In genomic region chr12:77302011-77302410, GRCm38 (mm10) we compare ENCODE assay signal across 31 mouse cellular contexts.
"Had no signal": no experiment of that assay in that cellular context is flagged by ENCODE, and none has a peak within 500 bp of the region (broad histone marks: within the 10 kb centered on the region; RNA-seq: fewer than 3 reads in every experiment).

No protein-coding gene starts in this region.

- ATAC-seq: liver, embryonic 12.5 days; liver, postnatal 0 days; lung, postnatal 0 days; midbrain, embryonic 13.5 days; midbrain, embryonic 15.5 days; midbrain, embryonic 16.5 days had no signal

- H3K36me3 ChIP-seq: limb, embryonic 10.5 days; limb, embryonic 12.5 days; limb, embryonic 13.5 days; limb, embryonic 15.5 days; liver, embryonic 12.5 days; liver, embryonic 13.5 days; liver, embryonic 15.5 days; lung, embryonic 15.5 days; midbrain, embryonic 10.5 days; midbrain, embryonic 12.5 days; midbrain, embryonic 13.5 days; midbrain, embryonic 15.5 days had no signal

- H3K4me2 ChIP-seq: limb, embryonic 12.5 days; limb, embryonic 13.5 days; limb, embryonic 15.5 days; liver, embryonic 11.5 days; liver, embryonic 12.5 days; liver, embryonic 13.5 days; liver, embryonic 15.5 days; lung, embryonic 14.5 days; lung, embryonic 15.5 days; midbrain, embryonic 11.5 days; midbrain, embryonic 12.5 days; midbrain, embryonic 13.5 days; midbrain, embryonic 15.5 days had no signal

- H3K4me1 ChIP-seq: limb, embryonic 15.5 days; liver, embryonic 12.5 days; liver, embryonic 13.5 days; lung, embryonic 15.5 days; midbrain, embryonic 12.5 days; midbrain, embryonic 13.5 days had no signal

- DNase-seq: left cerebral cortex, postnatal 4 days; liver; liver, embryonic 13.5 days; liver, postnatal 0 days; lung, adult 18-20 months; lung, adult 2 months; lung, embryonic 14.5 days; lung, postnatal 10 days; lung, postnatal 14 days; lung, postnatal 36 days; lung, postnatal 4 days; midbrain, embryonic 14.5 days had no signal

- H3K9ac ChIP-seq: limb, embryonic 12.5 days; limb, embryonic 13.5 days; limb, embryonic 15.5 days; liver, embryonic 12.5 days; liver, embryonic 13.5 days; liver, embryonic 14.5 days; liver, embryonic 15.5 days; liver, postnatal 0 days; lung, embryonic 14.5 days; lung, embryonic 15.5 days; midbrain, embryonic 12.5 days; midbrain, embryonic 13.5 days; midbrain, embryonic 15.5 days had no signal

- H3K27ac ChIP-seq: limb, embryonic 10.5 days; limb, embryonic 12.5 days; limb, embryonic 13.5 days; limb, embryonic 15.5 days; liver, embryonic 12.5 days; liver, embryonic 13.5 days; liver, embryonic 14.5 days; liver, embryonic 15.5 days; lung, embryonic 15.5 days; macrophage; midbrain, embryonic 10.5 days; midbrain, embryonic 12.5 days; midbrain, embryonic 13.5 days; midbrain, embryonic 15.5 days had no signal

- H3K4me3 ChIP-seq: limb, embryonic 10.5 days; limb, embryonic 12.5 days; limb, embryonic 13.5 days; limb, embryonic 15.5 days; liver, embryonic 12.5 days; liver, embryonic 13.5 days; liver, embryonic 15.5 days; lung, embryonic 15.5 days; megakaryocyte, embryonic 14.5 days; midbrain, embryonic 10.5 days; midbrain, embryonic 12.5 days; midbrain, embryonic 13.5 days; midbrain, embryonic 15.5 days; myocyte had no signal

- H3K27me3 ChIP-seq: limb, embryonic 12.5 days; limb, embryonic 13.5 days; limb, embryonic 15.5 days; liver, embryonic 12.5 days; liver, embryonic 13.5 days; liver, embryonic 15.5 days; lung, embryonic 15.5 days; megakaryocyte, embryonic 14.5 days; midbrain, embryonic 12.5 days; midbrain, embryonic 13.5 days; midbrain, embryonic 15.5 days had no signal

- H3K9me3 ChIP-seq: limb, embryonic 10.5 days; limb, embryonic 12.5 days; limb, embryonic 13.5 days; limb, embryonic 15.5 days; liver, embryonic 12.5 days; liver, embryonic 13.5 days; liver, embryonic 15.5 days; lung, embryonic 15.5 days; megakaryocyte, embryonic 14.5 days; midbrain, embryonic 10.5 days; midbrain, embryonic 12.5 days; midbrain, embryonic 13.5 days; midbrain, embryonic 15.5 days had no signal
